Mouse (Mus musculus): ENCODE measurements around the gene Galntl6. TPM values are rescaled to one million over a fixed set of nuclear protein-coding genes. Genes with fewer than 3 reads are reported as not detected.

Galntl6 gene
- polyA plus RNA-seq, 1 experiment from 2014 or later = 4.0 TPM

DNA sequence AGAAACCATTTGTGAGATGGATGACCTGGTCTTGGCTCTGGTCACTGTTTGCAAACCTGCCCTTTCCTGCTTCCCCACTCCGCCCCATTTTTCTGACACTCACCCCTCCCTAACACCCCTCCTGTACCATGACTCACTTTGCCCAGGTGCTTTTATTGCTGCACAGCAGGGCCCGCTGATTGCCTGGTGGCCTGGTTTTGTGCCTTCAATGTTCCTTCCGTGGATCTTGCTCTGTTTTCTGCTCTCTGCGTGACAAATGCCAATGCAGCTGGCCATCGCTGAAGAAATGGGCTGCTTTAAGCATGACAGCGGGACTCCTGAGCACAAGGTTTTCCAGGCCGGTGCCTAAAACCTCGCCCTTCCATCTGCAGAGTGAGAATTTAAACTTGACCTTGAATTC, 1171.1 kb downstream of the Galntl6 start:
- DNase-seq (ENCODE audit: low spot score) = no peak

DNA sequence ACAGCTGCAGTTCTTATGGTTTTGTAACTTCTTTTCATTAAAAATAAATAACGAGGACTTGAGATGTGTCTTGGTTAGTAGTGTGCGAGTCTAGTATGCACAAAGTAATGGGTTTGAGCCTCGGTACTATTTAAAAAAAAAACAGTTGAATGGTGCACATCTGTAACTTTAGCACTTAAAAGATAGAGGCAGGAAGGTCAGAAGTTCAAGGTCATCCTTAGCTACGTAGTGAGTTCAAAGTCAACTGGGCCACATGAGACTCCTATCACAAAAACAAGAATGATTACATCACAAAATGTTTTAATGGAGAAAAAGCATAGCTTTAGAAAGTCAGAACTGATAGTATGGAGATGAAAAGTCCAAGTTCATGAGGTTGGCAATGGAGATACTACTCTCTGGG, 1175.2 kb downstream of the Galntl6 start:
- 91% methylated on average over 4 of the region's 4 CpGs for WGBS
- H3K4me2 ChIP-seq (ENCODE audit: low read length) = no peak overlapping the region
- H3K9ac ChIP-seq (ENCODE audit: low read length) = no peak overlapping the region
- H3K9me3 ChIP-seq (replicated peaks; ENCODE audit: control insufficient read depth, low read length) = no peaks in the 10 kb centered on the region
- no peak overlapping the region for H3K27ac ChIP-seq (ENCODE audit: low read depth, low read length)
- H3K4me1 ChIP-seq (ENCODE audit: control insufficient read depth, insufficient read depth, low read length) = no peaks in the 10 kb centered on the region
- H3K36me3 ChIP-seq (ENCODE audit: control insufficient read depth, insufficient read depth, low read length) = no peaks in the 10 kb centered on the region
- no peak overlapping the region for H3K4me3 ChIP-seq (ENCODE audit: low read depth, low read length)
- H3K27me3 ChIP-seq (replicated peaks; ENCODE audit: control insufficient read depth, insufficient read depth, low read length) = no peaks in the 10 kb centered on the region
- ATAC-seq = no peak
- no peak for DNase-seq (ENCODE audit: low spot score)

More for the DNA sequence above, 1171.1 kb downstream of the Galntl6 start:
- 67% methylated on average over 8 of the region's 8 CpGs for WGBS
- H3K36me3 ChIP-seq (ENCODE audit: control insufficient read depth, insufficient read depth, low read length) = no peaks in the 10 kb centered on the region
- H3K27ac ChIP-seq (ENCODE audit: low read depth, low read length) = no peak overlapping the region
- no peaks in the 10 kb centered on the region for H3K9me3 ChIP-seq (replicated peaks; ENCODE audit: control insufficient read depth, low read length)
- ATAC-seq = no peak
- no peak overlapping the region for H3K4me3 ChIP-seq (ENCODE audit: low read depth, low read length)
- H3K27me3 ChIP-seq (replicated peaks; ENCODE audit: control insufficient read depth, insufficient read depth, low read length) = no peaks in the 10 kb centered on the region
- H3K4me2 ChIP-seq (ENCODE audit: low read length) = no peak overlapping the region
- no peaks in the 10 kb centered on the region for H3K4me1 ChIP-seq (ENCODE audit: control insufficient read depth, insufficient read depth, low read length)
- H3K9ac ChIP-seq (ENCODE audit: low read length) = no peak overlapping the region

DNA sequence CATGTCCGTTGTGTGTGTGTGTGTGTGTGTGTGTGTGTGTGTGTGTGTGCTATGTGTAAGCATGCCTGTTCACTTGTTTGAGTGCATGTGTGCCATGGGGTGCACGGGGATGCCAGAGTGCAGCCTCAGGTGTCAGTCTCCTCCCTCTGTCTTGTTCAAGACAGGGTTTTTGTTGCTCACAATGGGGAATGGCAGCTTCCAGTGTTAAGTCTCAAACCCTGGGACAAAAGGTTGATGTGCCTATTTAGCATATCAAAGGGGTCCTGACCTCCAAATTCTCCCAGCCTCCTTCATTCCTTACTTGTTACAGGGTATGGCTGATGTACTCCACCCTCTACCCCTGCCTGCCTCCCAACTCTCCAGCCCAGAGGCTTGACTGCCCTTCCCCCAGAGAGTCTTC, 1179.6 kb downstream of the Galntl6 start:
- H3K4me3 ChIP-seq (ENCODE audit: low read depth, low read length) = no peak overlapping the region
- H3K4me2 ChIP-seq (ENCODE audit: low read length) = no peak overlapping the region
- H3K9me3 ChIP-seq (replicated peaks; ENCODE audit: control insufficient read depth, low read length) = no peaks in the 10 kb centered on the region
- WGBS = 9% methylated on average over 2 of the region's 2 CpGs
- no peak overlapping the region for H3K9ac ChIP-seq (ENCODE audit: low read length)
- ATAC-seq (no peak), DNase-seq (ENCODE audit: low spot score) (no peak)
- no peak overlapping the region for H3K27ac ChIP-seq (ENCODE audit: low read depth, low read length)
- H3K27me3 ChIP-seq (replicated peaks; ENCODE audit: control insufficient read depth, insufficient read depth, low read length) = no peaks in the 10 kb centered on the region
- no peaks in the 10 kb centered on the region for H3K4me1 ChIP-seq (ENCODE audit: control insufficient read depth, insufficient read depth, low read length)
- no peaks in the 10 kb centered on the region for H3K36me3 ChIP-seq (ENCODE audit: control insufficient read depth, insufficient read depth, low read length)

DNA sequence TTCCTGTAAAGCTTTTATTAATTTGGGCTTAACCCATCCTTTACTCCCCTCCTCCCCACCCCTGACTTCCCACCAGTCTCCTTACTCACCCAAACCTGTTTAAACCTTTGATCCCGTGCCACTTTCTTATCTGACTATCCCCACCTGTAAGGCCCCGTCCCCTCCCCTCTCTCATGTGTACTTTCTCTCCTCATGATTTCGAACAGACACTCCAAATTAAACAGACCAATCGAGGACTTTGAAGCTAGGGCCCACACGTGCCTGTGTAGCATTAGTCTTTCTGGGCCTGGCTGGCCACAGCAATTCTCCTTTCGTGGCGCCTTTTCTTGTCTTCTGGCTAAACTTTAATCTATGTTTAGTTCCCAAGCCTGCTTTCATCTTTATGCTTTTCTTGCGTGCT, 1180.8 kb downstream of the Galntl6 start:
- 78% methylated on average over 8 of the region's 8 CpGs for WGBS
- H3K4me2 ChIP-seq (ENCODE audit: low read length) = no peak overlapping the region
- no peaks in the 10 kb centered on the region for H3K4me1 ChIP-seq (ENCODE audit: control insufficient read depth, insufficient read depth, low read length)
- H3K36me3 ChIP-seq (ENCODE audit: control insufficient read depth, insufficient read depth, low read length) = no peaks in the 10 kb centered on the region
- H3K9me3 ChIP-seq (replicated peaks; ENCODE audit: control insufficient read depth, low read length) = no peaks in the 10 kb centered on the region
- ATAC-seq (no peak), DNase-seq (ENCODE audit: low spot score) (no peak)
- H3K4me3 ChIP-seq (ENCODE audit: low read depth, low read length) = no peak overlapping the region
- no peak overlapping the region for H3K9ac ChIP-seq (ENCODE audit: low read length)
- H3K27me3 ChIP-seq (replicated peaks; ENCODE audit: control insufficient read depth, insufficient read depth, low read length) = no peaks in the 10 kb centered on the region
- no peak overlapping the region for H3K27ac ChIP-seq (ENCODE audit: low read depth, low read length)

DNA sequence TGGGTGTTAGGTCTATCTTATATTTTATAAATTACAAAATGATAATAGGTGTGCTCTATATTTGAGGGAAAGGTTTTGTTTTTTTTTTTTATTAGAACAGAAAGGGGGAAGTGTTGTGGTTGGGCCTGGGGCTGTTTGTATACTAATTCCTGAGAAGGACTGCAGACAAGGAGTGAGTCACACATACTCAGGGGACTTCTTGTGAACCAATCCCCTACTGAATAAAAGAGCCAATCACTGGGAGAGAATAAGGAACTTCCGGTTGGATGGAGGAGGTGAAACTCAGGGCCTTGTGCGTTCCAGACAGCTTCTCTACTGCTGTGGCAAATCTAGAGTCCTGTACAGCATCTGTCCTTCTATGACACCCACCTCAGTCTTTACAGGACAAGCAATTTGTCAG, 1184.2 kb downstream of the Galntl6 start:
- Histone ChIP-seq H3K9ac (ENCODE audit: low read length) (no peak overlapping the region), H3K27me3 (replicated peaks; ENCODE audit: control insufficient read depth, insufficient read depth, low read length) (no peaks in the 10 kb centered on the region), H3K4me1 (ENCODE audit: control insufficient read depth, insufficient read depth, low read length) (no peaks in the 10 kb centered on the region), H3K36me3 (ENCODE audit: control insufficient read depth, insufficient read depth, low read length) (no peaks in the 10 kb centered on the region), H3K9me3 (replicated peaks; ENCODE audit: control insufficient read depth, low read length) (no peaks in the 10 kb centered on the region), H3K4me2 (ENCODE audit: low read length) (no peak overlapping the region), H3K4me3 (ENCODE audit: low read depth, low read length) (no peak overlapping the region), H3K27ac (ENCODE audit: low read depth, low read length) (no peak overlapping the region)
- 68% methylated on average over 2 of the region's 2 CpGs for WGBS
- ATAC-seq (no peak), DNase-seq (ENCODE audit: low spot score) (no peak)

DNA sequence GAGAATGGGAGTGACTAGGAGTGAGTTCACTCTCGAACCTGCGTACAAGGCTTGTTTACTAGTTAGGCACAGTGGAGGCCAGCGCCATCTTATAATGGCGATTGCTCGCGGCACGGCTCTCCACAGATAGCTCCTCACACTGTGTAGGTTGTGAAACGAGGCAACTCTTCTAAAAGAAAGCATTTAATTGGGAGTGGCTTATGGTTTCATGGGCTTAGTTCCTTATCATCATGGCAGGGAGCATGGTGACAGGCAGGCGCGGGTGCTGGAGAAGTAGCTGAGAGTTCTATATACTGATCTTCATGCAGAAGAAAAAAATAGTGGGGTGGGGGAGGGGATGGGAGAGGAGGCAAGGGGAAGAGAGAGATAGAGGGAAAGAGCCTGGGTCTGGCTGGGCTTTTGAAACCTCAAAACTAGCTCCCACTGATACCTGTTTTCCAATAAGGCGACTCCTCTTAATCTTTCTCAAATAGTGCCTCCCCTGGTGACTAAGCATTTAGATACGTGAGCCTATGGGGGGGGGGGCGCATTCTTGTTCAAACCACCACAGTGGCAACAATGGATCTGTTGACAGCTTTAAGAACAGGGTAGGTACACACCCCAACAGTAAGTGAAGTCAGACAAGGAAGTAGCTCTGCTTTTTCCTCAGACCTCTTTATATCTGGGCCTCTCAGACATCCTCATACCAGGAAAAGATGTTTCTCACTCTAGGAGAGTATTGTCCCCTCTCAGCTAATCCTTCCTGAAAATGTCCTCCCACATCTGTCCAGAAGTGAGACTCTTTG, 1187.4 kb downstream of the Galntl6 start:
- no peaks in the 10 kb centered on the region for H3K9me3 ChIP-seq (replicated peaks; ENCODE audit: control insufficient read depth, low read length)
- H3K27ac ChIP-seq (ENCODE audit: low read depth, low read length) = no peak overlapping the region
- no peaks in the 10 kb centered on the region for H3K36me3 ChIP-seq (ENCODE audit: control insufficient read depth, insufficient read depth, low read length)
- no peaks in the 10 kb centered on the region for H3K4me1 ChIP-seq (ENCODE audit: control insufficient read depth, insufficient read depth, low read length)
- no peak overlapping the region for H3K4me2 ChIP-seq (ENCODE audit: low read length)
- WGBS = 89% methylated on average over 13 of the region's 13 CpGs
- H3K4me3 ChIP-seq (ENCODE audit: low read depth, low read length) = no peak overlapping the region
- DNase-seq (ENCODE audit: low spot score) (no peak), ATAC-seq (no peak)
- H3K27me3 ChIP-seq (replicated peaks; ENCODE audit: control insufficient read depth, insufficient read depth, low read length) = no peaks in the 10 kb centered on the region
- no peak overlapping the region for H3K9ac ChIP-seq (ENCODE audit: low read length)

Other genes starting within 250 kb of the Galntl6 start
- gene BC030500, start 885 bp downstream of the Galntl6 start, polyA plus RNA-seq (2014; fragmentation: Nextera tagmentation; extraction: Ambion mirVana) = 5.9 and 6.0 TPM in 2 replicates

Measured in forebrain, embryonic 14.5 days (tissue).